Mouse (Mus musculus) thymus, adult 2 months (tissue): ENCODE results near the gene Btbd11. TPM values are rescaled to one million over a fixed set of nuclear protein-coding genes. Genes with fewer than 3 reads are reported as not detected.
A peak's percentile ranks its signal among the peaks of the same experiment; 100 is the strongest.

Experiments
- DNase-seq: peaks from one replicate; pipeline ENCODE4 v3.0.0; 2021
- H3K27ac ChIP-seq: fragments of 200-500 bp; 2 replicates; pipeline ENCODE4 v1.5.1; 2012; ENCODE audit warnings: low read length, control low read depth; ENCODE audit not compliant: control insufficient read depth, insufficient read depth
- H3K27me3 ChIP-seq: fragments of 200-500 bp; 2 replicates; pipeline ENCODE4 v1.6.1; 2012; ENCODE audit warnings: mild to moderate bottlenecking, low read length, moderate library complexity, mixed read lengths; ENCODE audit not compliant: control insufficient read depth, insufficient read depth
- H3K36me3 ChIP-seq: fragments of 200-500 bp; 2 replicates; pipeline ENCODE4 v1.6.1; 2012; ENCODE audit warnings: mild to moderate bottlenecking, low read length, moderate library complexity; ENCODE audit not compliant: control insufficient read depth, insufficient read depth
- H3K4me1 ChIP-seq: fragments of 200-500 bp; replicated peaks from 2 replicates; pipeline ENCODE4 v1.6.1; 2012; ENCODE audit warnings: low read length; ENCODE audit not compliant: control insufficient read depth, insufficient read depth
- H3K4me3 ChIP-seq: fragments of 200-500 bp; 2 replicates; pipeline ENCODE4 v1.5.1; 2012; ENCODE audit warnings: mild to moderate bottlenecking, low read length, control low read depth, moderate library complexity; ENCODE audit not compliant: control insufficient read depth, insufficient read depth
- CTCF ChIP-seq: fragments of 200-500 bp; IDR thresholded peaks from 2 replicates; pipeline ENCODE4 v1.5.1; 2012; ENCODE audit warnings: mild to moderate bottlenecking, control low read depth, low read length, moderate library complexity, borderline replicate concordance; ENCODE audit not compliant: control insufficient read depth, poor library complexity, insufficient read depth; ENCODE audit errors: extremely low read depth
- POLR2A ChIP-seq: fragments of 200-500 bp; IDR thresholded peaks from 2 replicates; pipeline ENCODE4 v1.6.1; 2012; ENCODE audit warnings: mild to moderate bottlenecking, low read length, control low read depth, moderate library complexity; ENCODE audit not compliant: control insufficient read depth, poor library complexity, insufficient read depth; ENCODE audit errors: extremely low read depth
- WGBS: fragments of 180-500 bp; shearing (Covaris S2); methylation state at CpG from one replicate; pipeline ENCODE4 v1.1.7; 2018; 5-methylcytosine and 5-hydroxymethylcytosine counted together
- polyA plus RNA-seq: library from polyadenylated mRNA; depleted of rRNA; stranded (reverse); fragments of >200 nt; gene quantifications from 2 replicates; pipeline ENCODE4 v1.2.3, GENCODE M21; 2012

Gene Btbd11
- polyA plus RNA-seq, 1 experiment = 32.3 TPM

DNA sequence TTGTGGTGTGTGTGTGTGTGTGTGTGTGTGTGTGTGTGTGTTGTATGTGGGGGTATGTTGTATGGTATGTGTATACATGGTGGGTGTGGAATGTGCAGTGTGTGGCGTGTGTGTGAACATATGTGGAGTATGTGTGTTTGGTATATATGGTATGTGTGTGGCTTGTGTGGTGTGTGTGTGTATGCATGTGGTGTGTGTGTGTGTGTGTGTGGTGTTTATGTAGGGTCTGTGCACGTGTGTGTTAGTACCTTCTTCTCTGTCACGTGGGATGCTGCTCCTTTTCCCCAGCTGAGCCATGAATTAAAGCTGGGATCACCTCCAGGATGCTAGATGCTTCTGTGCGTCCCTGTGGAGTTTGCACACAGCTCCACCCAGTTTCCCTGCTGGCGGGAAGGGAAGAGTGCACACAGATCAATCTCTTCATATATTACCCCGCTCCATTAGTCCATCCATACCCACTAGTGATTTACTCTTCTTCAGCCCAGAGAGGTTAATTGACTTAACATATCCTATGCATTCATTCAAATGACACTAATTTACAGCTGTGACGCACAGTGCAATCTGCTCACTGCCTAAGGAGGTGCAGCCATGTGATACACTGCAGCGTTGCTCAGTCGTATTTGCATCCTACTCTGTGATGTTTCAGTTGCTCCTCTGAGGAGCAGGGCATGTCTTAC, 23.7 kb upstream of the Btbd11 start:
- Histone ChIP-seq H3K36me3 (no peaks in the 10 kb centered on the region), H3K27me3 (no peaks in the 10 kb centered on the region), H3K27ac (no peak overlapping the region), H3K4me3 (no peak overlapping the region), H3K4me1 (peaks cover 11% of the 10 kb centered on the region)
- 86% methylated on average over 9 of the region's 9 CpGs for WGBS
- no peak for DNase-seq
- TF ChIP-seq POLR2A = no peak
- no peak for TF ChIP-seq CTCF

DNA sequence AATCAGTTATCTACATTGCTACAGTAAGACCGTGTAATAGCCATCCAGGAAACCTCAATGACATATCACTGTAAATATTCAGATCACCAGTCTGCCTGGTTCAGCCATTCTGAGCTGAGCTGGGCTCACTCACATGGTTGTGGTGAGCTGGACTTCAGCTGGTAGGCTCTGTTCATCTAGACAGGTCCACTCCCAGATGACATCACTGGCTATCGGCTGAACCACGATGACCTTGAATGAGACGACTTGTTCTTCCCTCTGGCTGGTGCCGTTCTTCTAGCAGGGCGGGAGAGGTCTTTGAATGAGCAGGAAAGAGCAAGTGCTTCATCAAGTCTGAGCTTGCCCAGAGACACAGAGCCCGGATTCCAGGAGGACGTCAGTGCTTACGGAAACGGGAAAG, 19.7 kb upstream of the Btbd11 start:
- no peaks in the 10 kb centered on the region for H3K36me3 ChIP-seq
- WGBS = 84% methylated on average over 10 of the region's 10 CpGs
- no peak for DNase-seq
- no peak overlapping the region for H3K4me3 ChIP-seq
- H3K27me3 ChIP-seq = no peaks in the 10 kb centered on the region
- H3K27ac ChIP-seq = no peak overlapping the region
- TF ChIP-seq CTCF (no peak), POLR2A (no peak)
- no peaks in the 10 kb centered on the region for H3K4me1 ChIP-seq

DNA sequence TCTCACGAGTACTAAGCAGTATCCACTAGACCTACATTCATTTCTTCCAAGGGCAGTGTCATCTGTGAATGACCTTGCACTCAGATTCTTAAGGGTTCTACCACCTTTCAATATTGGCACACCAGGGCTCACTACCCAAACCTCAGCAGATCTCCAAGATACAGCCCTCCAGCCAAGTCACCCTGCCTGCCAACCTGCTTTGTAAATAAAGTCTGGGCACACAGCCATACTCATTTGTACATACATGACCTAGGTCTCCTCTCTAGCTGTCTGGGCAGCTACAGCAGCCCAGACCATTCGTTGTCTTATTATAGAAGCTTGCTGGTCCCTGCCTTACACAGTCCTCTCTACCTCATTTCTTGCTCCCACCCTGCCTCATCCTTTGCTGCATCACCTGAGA, 15.3 kb upstream of the Btbd11 start:
- 96% methylated on average over 2 of the region's 2 CpGs for WGBS
- TF ChIP-seq POLR2A (no peak), CTCF (no peak)
- H3K36me3 ChIP-seq = no peaks in the 10 kb centered on the region
- no peak overlapping the region for H3K4me3 ChIP-seq
- no peaks in the 10 kb centered on the region for H3K27me3 ChIP-seq
- no peak for DNase-seq
- H3K4me1 ChIP-seq = no peaks in the 10 kb centered on the region
- H3K27ac ChIP-seq = no peak overlapping the region

DNA sequence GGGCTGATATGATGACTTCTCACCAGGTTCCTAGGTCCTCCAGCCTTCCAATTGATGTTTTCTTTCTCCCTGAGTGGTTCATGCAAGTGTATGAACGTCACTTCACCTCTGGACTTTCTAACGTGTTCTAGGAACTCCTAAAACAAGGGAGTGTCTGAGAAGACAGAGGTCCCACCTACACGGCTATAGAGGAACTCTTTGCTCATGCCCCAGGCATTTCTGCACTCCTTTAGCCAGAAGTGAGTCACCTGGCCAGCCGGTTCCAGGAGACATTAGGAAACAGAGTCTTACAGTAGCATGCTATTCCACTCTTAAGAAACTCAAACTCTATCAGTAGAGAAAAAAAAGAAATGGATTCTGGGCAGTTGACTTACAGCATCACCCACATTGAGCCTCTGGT, 14.5 kb upstream of the Btbd11 start:
- DNase-seq = no peak
- H3K4me1 ChIP-seq = no peaks in the 10 kb centered on the region
- H3K36me3 ChIP-seq = no peaks in the 10 kb centered on the region
- TF ChIP-seq CTCF = no peak
- TF ChIP-seq POLR2A = no peak
- no peak overlapping the region for H3K4me3 ChIP-seq
- no peaks in the 10 kb centered on the region for H3K27me3 ChIP-seq
- 91% methylated on average over 4 of the region's 4 CpGs for WGBS
- no peak overlapping the region for H3K27ac ChIP-seq

DNA sequence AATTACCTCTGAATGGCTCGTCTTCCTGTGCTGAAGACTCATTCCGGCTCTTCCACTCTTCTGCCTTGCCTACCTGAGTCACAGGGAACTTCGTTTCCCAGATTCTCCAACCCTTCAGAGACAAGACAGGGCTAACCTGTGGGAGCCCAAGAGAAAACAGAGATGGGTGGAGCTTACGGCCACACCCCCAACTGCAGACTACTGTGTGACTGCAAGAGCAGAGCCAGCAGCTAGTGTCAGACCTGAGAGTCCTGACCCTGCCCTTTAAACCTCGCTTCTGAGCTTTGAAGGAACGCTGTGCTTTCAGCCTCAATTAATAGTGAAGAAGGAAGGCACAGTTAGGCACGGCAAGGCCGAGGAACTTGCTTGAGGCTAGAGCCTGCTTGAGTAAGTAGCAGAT, 7.6 kb upstream of the Btbd11 start:
- no peak for DNase-seq
- no peak overlapping the region for H3K4me3 ChIP-seq
- TF ChIP-seq CTCF = no peak
- H3K36me3 ChIP-seq = no peaks in the 10 kb centered on the region
- H3K27me3 ChIP-seq = no peaks in the 10 kb centered on the region
- H3K4me1 ChIP-seq = no peaks in the 10 kb centered on the region
- H3K27ac ChIP-seq = no peak overlapping the region
- WGBS = 50% methylated on average over 8 of the region's 8 CpGs

DNA sequence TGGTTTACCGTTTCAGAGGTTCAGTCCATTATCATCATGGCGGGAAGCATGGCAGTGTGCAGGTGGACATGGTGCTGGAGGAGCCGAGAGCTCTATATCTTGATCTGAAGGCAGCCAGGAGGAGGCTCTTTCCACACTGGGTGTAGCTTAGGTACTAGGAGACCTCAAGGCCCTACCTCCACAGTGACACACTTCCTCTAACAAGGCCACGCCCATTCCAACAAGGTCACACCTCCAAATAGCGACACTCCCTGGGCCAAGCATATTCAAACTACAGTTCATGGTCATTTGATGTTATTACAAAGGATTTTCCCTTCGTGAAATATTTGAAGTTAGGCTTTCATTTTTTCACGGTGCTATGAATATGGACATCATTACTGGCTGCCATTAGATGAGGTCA, 3.6 kb upstream of the Btbd11 start:
- DNase-seq = no peak
- 96% methylated on average over 7 of the region's 7 CpGs for WGBS
- TF ChIP-seq POLR2A = no peak
- TF ChIP-seq CTCF = no peak
- H3K27ac ChIP-seq = no peak overlapping the region
- H3K36me3 ChIP-seq = no peaks in the 10 kb centered on the region
- H3K4me1 ChIP-seq = peaks cover 6% of the 10 kb centered on the region; the same call in 1 of the 2 replicates
- H3K4me3 ChIP-seq = no peak overlapping the region
- H3K27me3 ChIP-seq = no peaks in the 10 kb centered on the region; the same call in 1 of the 2 replicates

DNA sequence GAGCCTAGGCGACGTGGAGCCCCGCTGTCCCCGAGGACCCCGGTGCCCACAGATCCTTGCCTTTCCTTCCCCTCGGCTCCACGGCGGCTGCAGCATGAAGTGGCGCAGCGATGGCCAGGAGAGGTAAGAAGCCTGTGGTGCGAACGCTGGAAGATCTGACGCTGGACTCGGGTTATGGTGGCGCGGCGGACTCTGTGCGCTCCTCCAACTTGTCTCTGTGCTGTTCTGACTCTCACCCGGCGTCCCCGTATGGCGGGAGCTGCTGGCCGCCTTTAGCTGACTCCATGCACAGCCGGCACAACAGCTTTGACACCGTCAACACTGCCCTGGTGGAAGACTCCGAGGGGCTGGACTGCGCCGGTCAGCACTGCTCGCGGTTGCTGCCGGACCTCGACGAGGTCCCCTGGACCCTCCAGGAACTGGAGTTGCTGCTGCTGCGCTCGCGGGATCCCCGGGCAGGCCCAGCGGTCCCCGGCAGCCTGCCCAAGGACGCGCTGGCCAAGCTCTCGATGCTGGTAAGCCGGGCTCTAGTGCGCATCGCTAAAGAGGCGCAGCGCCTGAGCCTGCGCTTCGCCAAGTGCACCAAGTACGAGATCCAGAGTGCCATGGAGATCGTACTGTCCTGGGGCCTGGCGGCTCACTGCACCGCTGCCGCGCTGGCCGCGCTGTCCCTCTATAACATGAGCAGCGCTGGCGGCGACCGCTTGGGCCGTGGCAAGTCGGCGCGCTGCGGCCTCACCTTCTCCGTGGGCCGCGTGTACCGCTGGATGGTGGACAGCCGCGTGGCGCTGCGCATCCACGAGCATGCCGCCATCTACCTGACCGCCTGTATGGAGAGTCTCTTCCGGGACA, 831 bp downstream of the Btbd11 start:
- Histone ChIP-seq H3K4me3 (peak overlapping the region; percentile 71), H3K36me3 (no peaks in the 10 kb centered on the region), H3K27ac (no peak overlapping the region), H3K4me1 (peaks cover 21% of the 10 kb centered on the region), H3K27me3 (no peaks in the 10 kb centered on the region; the same call in 1 of the 2 replicates)
- TF ChIP-seq CTCF (0 out of 2 replicates have a peak, but pooled peaks have one; percentile 11), POLR2A (no peak)
- 1% methylated on average over 78 of the region's 78 CpGs for WGBS
- peak; percentile 44 for DNase-seq
